Mouse (Mus musculus): ENCODE data around the gene Casq1.
A peak's percentile ranks its signal among the peaks of the same experiment; 100 is the strongest.

Gene Casq1

DNA sequence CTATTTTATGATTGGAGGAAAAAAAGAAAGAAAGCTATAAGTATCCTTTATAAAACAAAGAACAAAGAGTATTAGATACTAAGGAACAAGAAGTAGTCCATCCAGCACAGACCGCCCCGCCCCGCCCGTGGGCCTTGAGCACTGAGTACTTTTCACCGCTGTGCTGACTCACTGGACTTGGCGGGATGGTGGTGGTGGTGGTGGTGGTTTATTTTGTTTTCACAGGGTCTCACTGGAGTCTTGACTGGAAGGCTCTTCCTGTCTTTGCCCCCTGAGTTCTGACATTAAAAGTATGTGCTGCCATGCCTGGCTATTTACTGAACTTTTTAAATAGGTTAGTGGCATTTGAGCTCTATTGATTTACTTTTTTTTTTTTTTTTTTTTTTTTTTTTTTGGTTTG, 36.6 kb downstream of the Casq1 start:
- DNase-seq (ENCODE audit: low read depth, low spot score): no peak

DNA sequence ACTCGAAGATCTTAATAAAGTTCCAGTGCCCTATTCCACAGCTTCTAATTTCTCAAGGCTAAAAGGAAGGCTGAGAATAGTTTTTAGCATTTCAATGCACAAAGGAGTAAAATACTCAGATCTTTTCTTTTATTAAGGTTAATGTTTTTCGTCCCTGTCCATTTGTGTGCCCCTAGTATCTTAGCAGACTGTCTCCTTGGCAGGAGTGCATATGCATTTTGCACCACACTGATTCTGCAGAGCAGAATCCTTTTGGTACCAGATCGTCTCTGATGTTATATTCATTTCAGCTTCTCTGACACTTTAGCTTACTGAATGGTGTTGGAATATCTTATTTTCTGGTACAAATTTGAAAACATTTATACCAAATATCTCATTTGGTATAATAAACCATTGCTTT, 37.9 kb downstream of the Casq1 start:
- no peak for DNase-seq (ENCODE audit: low read depth, low spot score)

DNA sequence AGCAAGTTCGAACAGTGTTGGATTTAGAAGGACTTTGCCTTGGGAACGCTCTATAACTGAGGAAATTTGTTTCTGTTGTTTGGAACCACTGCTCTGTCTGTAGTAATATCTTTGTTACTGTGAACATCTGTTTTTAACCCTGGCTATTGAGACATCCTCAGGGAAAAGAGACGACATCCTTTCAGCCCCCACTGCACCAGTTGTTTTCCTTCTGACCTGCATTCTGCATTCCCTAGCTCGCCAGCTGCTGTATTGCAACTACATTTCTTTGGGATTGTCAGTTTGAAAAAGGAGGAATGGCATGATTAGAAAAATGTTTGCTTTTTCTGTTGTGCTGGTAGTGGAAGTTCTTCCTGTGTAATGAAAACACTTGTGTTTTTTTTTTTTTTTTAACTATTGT, 38.8 kb downstream of the Casq1 start:
- no peak for DNase-seq (ENCODE audit: low read depth, low spot score)

DNA sequence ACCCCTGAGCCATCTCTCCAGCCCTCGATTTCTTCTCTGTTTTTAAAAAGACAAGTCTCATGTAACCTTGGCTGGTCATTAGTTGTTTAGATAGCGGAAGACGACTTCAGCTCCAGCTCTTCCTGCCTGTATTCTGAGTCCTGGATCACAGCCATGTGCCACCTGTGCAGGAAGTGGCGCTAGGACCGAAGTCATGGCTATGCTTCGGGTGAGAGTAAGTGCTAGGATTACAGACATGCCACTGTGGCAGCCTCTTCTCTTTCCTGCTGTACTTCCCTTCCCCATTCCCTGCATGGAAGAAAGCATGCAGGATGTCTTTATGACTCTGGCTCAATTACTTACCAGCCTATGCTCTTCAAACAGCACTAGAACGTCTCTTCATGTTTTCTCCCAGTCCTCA, 40.6 kb downstream of the Casq1 start:
- DNase-seq (ENCODE audit: low read depth, low spot score): no peak

DNA sequence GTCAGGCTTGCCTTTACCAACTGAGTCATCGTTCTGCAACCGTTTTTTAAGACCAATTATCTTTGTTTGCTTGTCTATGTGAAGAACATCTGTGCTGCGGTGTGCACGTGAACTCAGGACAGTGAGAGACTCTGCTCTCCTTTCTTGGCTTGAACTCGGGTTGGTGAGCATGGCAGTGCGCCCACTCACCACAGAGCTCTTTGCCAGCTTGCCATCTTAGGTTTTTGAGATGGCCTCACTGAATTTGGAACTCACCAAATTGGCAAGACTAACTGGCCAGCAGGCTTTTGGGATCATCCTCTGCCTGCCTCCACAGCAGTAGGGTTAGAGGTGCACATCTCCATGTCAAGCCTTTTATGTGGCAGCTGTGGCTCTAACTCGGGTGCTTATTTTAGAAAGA, 41.9 kb downstream of the Casq1 start:
- no peak for DNase-seq (ENCODE audit: low read depth, low spot score)

DNA sequence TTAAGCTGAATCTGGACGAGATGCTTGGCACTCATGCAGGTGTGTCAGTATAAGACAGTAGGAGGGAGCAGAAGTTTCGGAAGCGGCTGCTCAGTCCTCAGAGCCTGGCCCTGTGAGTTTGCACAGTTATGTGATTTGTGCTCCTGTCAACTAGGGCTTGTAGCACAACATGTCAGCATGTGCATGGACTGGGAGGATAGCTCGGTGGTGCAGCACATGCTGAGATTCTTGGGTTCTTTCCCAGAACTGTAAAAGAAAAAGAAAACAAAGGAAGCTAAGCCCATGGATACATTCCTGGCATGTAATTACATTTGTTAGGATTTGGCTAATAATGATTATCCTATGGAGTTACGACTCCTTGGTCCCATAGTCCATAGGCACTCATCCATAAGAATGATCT, 46.5 kb downstream of the Casq1 start:
- DNase-seq (ENCODE audit: low read depth, low spot score): no peak

DNA sequence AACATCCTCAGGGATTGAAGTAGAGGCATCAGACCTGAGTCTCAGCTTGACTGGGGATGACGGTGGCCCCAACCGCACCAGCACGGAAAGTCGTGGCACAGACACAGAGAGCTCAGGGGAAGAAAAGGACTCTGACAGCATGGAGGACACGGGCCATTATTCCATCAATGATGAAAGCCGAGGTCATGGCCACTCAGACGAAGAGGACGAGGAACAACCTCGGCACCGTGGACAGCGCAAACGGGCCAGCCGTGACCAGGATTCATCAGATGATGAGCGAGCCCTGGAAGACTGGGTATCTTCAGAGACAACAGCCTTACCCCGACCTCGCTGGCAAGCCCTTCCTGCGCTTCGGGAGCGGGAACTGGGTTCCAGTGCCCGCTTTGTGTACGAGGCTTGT, 47.3 kb downstream of the Casq1 start:
- DNase-seq (ENCODE audit: low read depth, low spot score): no peak

DNA sequence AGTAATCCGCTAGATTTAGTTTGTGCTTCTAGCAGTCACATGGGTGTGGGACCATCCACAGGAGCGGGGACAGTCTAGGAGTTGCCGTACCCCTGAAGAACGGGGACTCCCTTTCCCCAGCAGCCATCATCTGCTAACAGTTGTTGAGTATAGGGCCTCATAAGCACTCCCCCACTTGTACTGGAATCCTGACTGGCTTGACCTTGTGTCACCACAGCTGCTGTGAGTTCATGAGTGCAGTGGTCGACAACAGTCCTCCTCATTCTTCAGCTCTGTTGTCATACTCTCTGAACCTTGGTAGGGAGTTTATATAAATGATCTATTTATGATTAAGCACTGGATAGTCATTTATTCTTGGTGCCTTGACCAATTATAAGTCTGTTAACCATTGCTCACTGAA, 49.9 kb downstream of the Casq1 start:
- no peak for DNase-seq (ENCODE audit: low read depth, low spot score)

DNA sequence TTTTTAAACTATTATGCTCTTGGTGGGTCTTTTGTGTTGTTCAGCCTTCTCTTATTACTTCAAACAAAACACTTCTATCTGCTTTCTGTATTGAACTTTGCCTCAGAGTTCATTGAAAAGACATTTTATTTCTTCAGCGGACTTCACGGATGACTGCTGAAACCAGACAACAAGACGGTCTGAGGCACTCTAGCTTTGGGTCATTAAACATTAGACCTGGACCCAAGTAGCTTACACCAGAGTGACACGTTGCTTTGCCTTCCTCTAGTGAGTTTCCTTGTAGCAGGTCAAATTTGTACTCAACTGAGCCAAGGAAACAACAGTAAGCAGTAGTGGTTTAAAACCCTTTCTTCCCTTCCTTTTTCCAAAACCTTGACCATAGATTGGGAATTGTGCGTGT, 51.8 kb downstream of the Casq1 start:
- DNase-seq (ENCODE audit: low read depth, low spot score): no peak

DNA sequence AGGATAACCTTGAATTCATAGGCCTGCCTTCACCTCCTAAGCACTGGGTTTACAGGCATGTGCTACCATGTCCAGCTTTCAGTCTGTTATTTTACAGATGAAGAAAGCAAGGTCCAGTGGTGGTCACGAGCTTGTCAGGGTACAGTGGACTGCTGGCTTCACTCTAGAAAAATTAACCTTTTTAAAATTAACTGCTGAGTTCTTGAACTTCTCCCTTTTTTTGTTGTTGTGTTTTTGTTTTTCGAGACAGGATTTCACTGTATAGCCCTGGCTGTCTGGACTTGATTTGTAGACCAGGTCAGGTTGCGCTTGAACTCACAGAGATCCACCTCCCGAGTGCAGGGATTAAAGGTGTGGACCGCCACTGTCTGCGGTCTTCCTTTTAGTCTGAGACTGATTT, 56.7 kb downstream of the Casq1 start:
- no peak for DNase-seq (ENCODE audit: low read depth, low spot score)

DNA sequence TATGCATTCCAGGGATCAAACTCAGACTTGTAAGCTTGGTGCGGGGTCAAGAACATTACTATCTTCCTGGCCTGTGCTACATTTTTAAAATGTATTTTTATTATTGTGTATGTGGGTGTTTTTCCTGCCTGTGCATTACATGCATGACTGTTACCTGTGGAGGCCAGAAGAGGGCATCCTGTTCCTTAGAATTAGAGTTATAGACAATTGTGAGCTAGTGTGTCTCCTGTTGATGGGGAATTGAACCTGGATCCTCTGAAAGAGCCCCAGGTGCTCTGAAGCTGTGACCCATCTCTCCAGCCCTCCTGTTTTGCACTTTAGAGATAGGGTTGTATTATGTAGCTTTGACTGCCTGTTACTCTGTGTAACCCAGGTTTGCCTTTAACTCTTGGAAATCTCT, 57.7 kb downstream of the Casq1 start:
- DNase-seq (ENCODE audit: low read depth, low spot score): peak; percentile 57

DNA sequence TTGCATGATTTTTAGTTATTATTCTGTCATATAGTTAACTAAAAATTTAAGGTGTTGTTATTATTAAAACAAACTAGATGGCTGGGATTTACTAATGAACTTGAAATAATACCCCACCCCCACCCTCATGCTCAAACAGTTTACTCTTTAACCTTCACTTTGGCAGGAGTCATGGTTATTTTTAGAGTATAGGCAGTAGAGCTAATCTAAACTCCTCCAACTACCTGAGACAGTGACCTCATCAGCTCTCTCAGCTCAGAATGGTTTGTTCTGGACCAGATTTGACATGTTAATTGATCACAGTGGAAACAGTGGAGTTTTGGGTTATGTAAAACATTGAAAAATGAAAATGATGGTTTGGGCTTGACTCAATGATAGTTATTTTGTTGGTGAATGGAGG, 59.2 kb downstream of the Casq1 start:
- no peak for DNase-seq (ENCODE audit: low read depth, low spot score)

DNA sequence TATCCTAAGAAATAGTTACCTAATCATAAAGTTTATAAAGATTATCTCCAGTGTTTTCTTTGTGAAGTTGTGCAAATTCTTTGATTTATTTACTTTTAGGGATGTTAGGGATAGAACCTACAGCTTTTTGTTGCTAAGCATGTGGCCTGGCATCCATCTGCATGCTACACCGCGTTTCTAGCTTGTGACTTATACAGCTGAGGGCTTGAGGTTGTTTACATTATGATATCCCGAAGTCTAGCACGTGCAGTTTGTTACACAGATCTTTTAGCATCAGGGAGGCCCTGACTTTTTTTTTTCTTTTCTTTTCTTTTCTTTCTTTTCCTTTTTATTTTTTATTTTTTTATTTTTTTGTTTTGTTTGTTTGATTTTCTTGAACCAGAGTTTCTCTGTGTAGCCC, 59.7 kb downstream of the Casq1 start:
- DNase-seq (ENCODE audit: low read depth, low spot score): no peak
